Mouse (Mus musculus) adrenal gland, adult 8-10 months (tissue): ENCODE data around the gene Hoxb4. TPM values are rescaled to one million over a fixed set of nuclear protein-coding genes. Genes with fewer than 3 reads are reported as not detected.

Experiments used
- DNase-seq: peaks from one replicate; pipeline ENCODE4 v3.0.0; 2022
- total RNA-seq, 4 experiments: library from RNA; stranded (reverse); gene quantifications; 2 replicates each; pipeline ENCODE4 v1.2.4; 2022

The Hoxb4 gene
- total RNA-seq, 4 experiments from 2014 or later = 19.9 to 45.3 (median 27.0) TPM

DNA sequence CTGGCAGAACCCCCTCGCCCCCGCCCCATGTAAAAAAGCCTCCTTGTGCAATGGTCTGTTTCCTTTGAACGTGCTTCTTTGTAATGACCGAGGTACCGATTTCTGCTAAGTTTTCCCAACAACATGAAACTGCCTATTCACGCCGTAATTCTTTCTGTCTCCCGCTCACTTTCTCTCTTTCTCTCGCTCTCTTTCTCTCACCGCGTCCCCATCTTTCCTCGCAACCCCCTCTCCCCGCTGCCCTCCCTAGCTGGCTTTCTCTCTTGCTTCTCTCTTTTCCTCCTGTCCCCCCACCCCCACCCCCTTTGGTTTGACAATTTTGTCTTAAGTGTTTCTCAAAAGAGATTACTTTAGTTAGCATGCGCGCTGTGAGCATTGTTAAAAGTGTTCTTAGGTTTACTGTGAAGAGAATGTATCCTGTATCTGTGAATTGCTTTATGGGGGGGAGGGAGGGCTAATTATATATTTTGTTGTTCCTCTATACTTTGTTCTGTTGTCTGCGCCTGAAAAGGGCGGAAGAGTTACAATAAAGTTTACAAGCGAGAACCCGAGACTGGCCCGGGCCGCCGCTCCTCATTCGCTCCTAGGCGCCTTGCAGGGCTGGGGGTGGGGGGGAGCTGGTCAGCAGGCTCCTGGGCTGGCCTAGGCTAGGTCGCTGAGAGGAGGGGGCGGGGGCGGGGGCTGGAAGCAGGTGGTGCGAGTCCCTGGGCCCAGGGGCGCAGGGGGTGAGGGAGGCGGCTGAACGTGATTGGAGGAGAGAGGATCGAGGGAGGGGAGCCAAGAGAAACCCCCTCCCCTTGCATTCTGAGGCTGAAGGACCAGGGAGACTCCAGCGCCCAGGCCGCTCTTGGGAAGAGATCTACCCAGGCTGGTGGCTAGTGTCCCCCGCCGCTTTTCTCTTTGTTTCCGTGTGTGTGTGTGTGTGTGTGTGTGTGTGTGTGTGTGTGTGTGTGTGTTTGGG lies 33.0 kb upstream of the Hoxb4 start:
- DNase-seq = peak; percentile 80

DNA sequence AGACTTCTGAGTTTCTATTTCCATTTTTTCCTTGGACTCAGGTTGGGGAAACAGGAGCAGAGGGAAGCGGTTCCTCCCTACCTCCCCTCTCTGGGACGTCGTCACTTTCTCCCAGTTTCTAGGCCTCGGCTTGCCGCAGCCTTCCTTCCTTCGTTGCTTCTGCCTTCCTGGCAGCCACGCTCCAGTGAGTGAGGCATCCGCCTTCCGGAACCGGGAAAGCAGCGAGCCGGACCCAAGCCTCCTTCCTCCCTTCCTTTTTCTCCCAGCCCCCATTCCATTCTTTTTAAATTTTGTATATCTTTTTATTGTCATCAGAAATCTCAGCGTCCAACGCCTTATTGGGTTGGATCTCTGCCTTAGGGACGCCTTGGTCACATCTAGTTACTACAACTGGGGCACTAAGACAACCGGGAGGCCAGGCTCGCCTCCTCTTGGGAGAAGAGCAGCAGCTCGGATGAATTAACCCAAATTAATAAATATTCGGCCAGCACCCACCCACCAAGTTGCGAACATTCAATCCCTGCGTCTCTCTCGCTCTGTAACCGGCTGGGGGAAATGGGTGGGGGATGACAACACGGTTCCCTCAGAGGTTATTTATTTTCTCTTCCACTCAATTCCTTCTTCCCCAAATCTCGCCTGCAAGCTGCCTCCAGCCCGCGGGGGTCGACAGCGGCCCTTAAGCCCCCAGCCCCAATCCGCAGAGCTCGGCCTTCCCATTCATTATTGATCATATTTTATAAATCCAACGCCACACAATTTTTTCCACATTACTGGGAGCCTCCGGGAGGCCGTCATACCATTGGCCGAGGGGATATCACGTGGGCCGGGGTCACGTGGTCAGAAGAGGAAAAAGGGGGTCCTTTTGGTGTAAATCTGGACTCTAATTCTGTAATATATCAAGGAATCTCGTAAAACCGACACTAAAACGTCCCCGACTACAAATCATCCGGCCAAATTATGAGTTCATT lies 32.0 kb upstream of the Hoxb4 start, which contains the start of gene Hoxb7:
Gene Hoxb7 (plus strand): TSS at position 853 of the 968 bp plus-strand sequence.
- DNase-seq = peak; percentile 84

- no peak for DNase-seq
Observed at GRCm38 (mm10) chr11:96286739-96287385, 31.2 kb upstream of the Hoxb4 start.

GRCm38 (mm10) chr11:96287411-96287810 lies 30.7 kb upstream of the Hoxb4 start:
- DNase-seq = no peak

DNA sequence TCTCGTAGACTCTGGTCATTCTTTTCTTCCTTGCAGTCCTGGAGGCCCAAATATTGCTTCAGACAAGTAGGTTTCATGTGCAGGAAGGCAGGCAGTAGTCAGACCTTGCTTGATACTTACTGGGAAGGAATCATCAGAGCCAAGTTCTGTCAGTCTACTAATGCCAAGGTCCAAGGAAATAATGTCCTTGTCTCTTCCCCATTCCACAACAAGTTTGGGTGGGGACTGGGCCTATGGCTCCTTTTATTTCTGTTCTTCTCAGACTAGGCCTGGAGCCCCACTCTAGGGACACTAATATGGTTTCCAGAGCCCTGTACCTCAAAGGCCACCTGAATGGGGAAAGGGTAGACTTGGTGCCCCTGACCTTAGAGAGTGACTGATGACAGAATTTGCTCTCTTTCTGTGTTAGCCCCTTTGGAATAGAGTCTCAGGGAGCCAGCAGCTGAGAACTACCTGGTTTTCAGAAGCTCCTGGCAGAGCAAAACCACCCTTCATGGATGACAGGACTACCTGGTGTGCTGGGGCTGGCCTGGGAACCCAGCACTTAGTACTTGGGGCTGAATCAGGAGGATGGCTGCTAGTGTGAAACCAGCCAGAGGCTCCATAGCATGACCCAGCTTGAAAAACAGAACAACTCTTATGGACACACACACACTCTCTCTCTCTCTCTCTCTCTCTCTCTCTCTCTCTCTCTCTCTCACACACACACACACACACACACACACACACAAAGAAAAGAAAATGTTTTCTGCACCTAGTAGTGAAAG lies 29.4 kb upstream of the Hoxb4 start:
- DNase-seq = no peak

DNA sequence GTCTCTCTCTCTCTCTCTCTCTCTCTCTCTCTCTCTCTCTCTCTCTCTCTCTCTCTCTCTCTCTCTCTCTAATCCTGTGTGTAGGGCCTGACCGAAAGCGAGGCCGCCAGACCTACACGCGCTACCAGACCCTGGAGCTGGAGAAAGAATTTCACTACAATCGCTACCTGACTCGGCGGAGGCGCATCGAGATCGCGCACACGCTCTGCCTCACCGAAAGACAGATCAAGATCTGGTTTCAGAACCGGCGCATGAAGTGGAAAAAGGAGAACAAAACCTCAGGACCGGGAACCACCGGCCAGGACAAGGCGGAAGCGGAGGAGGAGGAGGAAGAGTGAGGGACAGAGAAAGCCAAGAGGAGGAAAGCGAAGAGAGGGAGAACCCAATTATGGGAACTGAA lies 28.8 kb upstream of the Hoxb4 start:
- no peak for DNase-seq

- no peak for DNase-seq
Observed at GRCm38 (mm10) chr11:96289837-96290236, 28.2 kb upstream of the Hoxb4 start.

- DNase-seq = no peak
Observed at GRCm38 (mm10) chr11:96290705-96291355, 27.2 kb upstream of the Hoxb4 start.

DNA sequence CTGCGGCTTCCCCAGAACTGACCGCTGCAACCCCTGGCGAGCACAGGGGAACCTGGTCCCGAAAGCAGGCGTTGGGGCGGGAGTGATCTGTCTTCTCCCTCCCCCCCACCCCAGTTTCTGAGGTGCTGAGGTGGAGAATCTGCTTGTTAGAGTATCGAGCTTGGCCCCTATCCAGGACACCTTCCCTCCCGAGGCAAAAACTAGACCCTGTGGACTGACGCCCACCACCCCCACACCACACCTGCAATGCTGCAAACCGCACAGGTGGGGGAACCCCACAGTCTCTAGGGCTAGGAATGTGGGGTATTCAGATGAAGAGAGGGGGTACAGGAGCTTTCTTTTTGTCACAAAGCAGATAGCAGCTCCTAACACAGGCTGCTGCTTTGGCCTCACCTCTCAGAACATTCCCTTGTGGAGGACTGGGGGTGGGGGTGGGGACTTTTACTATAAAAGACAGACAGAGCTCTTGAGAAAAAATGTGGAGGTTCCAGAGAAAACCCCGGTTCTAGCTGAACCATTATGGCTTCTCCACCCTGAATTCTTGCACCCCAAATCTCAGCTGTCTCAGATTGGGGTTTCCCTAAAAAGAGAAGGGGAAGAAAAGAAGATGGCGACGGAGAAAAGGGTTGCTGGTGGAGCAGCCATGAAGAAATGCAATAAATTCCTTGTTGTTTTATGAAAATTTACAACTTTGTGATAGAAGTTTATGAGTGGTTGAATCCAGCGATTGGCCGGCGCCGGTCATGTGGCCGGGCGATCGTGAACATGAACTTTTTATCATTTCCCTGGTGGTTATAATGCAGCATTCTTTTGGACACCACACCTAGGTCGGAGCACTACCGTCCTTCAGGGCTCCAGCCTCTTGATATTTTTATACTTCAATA lies 26.1 kb upstream of the Hoxb4 start, which contains the start of gene Hoxb6:
Gene Hoxb6 (plus strand): TSS at position 796 of the 884 bp plus-strand sequence.
- DNase-seq = peak; percentile 85

GRCm38 (mm10) chr11:96292565-96293301 lies 25.3 kb upstream of the Hoxb4 start:
- no peak for DNase-seq

DNA sequence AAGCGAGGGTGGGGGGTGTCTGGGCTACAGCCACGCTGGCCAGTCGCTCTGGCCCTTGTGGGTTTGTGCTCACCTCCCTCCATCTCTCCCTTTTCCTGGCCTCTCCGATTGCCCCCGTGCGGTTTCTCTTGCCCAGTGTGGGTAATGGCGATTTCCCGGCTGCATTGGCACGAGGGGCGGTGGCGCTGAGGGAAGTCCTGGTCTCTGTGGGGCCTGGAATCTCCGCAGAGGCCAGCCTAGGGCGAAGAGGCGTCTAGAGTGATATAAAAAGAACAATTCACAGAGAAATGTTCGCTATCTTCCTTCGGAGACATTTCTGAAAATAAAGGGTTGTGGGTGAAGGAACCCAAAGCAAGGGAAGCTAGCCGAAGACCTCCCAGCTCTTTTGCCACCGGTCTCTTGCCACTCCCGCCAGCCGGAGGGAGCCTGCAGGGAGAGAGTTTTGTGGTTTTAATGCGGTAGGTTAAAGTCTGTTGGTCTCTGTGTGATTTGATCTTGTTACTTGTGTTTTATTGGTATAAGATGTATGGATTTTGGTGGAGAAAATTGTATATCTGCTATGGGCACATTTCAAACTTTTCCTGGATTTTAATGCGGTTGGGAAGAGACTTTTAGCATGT lies 24.7 kb upstream of the Hoxb4 start:
- DNase-seq = no peak

DNA sequence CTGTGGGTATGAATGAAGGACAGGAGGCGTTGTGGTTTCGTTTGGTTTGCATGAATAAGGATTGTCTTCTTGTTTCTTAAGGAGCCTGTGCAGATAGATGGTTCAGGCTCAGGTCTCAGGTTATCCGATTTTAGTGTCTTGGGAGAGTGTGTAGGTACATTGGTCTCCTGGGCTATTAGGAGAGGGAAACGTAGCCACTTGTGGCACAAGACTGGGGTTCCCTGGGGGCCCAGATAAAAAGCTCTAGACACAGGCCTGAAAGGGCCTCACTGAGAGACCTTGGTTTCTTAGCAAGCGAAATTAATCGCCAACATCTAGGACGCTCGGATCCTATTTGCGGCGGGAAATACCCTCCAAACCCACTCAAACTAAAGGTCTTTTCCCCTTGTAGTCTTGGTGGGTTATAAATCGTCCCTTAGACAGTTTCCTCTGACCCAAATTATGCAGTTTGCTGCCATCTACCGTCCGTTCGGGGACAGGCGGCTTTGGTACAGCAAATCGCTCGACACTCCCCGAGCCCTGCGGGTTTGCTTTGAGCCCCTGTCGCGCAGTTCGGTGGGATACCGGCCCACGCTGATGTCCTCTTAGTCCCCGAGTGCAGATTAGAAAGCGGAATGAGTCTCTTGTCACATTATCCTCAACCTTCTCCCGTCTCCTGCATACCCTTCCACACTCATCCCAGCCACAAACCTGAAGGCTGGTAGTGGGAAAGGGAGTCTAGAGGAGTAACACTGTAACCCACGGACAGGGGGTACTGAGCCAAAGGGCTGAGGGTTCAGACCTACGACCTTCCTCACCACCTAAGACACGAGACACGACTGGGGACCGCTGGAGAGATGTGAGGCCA lies 23.6 kb upstream of the Hoxb4 start:
- peak; percentile 87 for DNase-seq

GRCm38 (mm10) chr11:96295092-96295835 lies 22.8 kb upstream of the Hoxb4 start:
- no peak for DNase-seq

- no peak for DNase-seq
Observed at GRCm38 (mm10) chr11:96296997-96297396, 21.1 kb upstream of the Hoxb4 start.

DNA sequence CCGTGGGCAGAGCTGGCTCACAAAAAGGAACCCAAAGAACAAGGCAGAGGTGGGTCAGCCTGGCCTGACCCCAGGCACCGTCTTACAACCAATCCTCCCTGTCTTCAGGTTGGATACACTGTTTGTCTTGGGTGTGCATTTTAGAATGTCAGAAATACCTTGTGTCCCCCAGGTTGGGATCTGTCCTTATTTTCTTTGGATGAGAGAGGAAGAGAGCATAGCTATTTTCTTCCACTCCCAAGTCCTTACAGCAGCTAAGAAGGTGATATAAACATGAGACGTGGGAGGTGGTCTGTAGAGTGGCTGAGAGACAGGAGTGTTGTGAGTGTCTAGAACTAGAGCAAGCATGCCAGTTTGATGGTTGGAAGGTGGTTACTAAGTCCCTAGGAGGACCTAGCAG lies 20.6 kb upstream of the Hoxb4 start:
- no peak for DNase-seq

DNA sequence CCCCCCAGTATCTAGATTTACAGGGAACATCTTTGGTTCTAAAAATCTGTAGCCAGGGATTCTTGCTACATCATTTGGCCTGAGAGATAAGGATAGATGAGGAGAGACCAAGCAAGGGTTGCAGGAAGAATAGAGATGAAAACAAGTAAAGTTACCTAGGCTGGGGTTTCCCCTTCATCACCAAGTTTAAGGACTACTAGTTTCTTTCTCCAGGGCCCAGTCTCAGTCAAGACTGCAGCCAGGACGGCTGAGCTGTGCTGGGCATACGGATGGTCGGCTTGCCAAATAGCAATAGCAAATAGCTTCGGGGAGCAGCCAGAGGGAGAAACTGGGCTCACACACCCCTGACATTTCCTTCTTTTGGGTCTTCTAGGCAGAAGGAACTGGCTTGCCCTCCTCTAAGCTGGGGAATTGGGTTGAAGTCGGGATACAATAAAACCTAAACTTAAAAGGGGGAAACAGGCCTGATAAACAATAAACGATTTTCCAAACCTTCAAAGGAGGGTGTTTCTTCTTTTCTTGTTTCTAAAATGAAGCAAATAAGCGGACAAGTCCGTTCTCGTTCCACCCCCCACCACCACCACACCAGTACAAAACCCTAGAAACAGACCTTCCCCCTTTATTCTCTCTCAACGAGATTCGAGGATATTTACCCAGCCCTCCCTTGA lies 20.0 kb upstream of the Hoxb4 start:
- no peak for DNase-seq
